Mouse (Mus musculus) monocyte, adult 5-6 weeks (primary cell): Measurements from ENCODE around the gene Nlk. TPM values are rescaled to one million over a fixed set of nuclear protein-coding genes. Genes with fewer than 3 reads are reported as not detected.
A peak's percentile ranks its signal among the peaks of the same experiment; 100 is the strongest.
"Not testable (repeated sequence)": the region's sequence is repeated elsewhere in the genome, so short reads cannot be mapped to it uniquely, and the experiment has no call there.

Experiments used
- ATAC-seq: fragments of 153-309, 156-312 bp; replicated peaks from 2 replicates; pipeline ENCODE4 v1.8.0; 2017; ENCODE audit warnings: mild to moderate bottlenecking; ENCODE audit not compliant: low TSS enrichment, insufficient number of reproducible peaks, severe bottlenecking, poor library complexity, low FRiP score
- total RNA-seq: library from RNA; stranded (forward); fragments of 200-1000, 200-491, 200-594 nt; gene quantifications from 3 replicates; pipeline ENCODE4 v1.2.3, GENCODE M21; 2017

Gene Nlk
- total RNA-seq, 1 experiment from 2014 or later = 22.7 TPM

GRCm38 (mm10) chr11:78602781-78603180 lies 94.4 kb downstream of the Nlk start:
- ATAC-seq = no peak

- no peak for ATAC-seq
Observed at GRCm38 (mm10) chr11:78600926-78601590, 96.1 kb downstream of the Nlk start.

- peak; percentile 59; the same call in 1 of the 2 replicates for ATAC-seq
Observed at GRCm38 (mm10) chr11:78600496-78600895, 96.7 kb downstream of the Nlk start.

DNA sequence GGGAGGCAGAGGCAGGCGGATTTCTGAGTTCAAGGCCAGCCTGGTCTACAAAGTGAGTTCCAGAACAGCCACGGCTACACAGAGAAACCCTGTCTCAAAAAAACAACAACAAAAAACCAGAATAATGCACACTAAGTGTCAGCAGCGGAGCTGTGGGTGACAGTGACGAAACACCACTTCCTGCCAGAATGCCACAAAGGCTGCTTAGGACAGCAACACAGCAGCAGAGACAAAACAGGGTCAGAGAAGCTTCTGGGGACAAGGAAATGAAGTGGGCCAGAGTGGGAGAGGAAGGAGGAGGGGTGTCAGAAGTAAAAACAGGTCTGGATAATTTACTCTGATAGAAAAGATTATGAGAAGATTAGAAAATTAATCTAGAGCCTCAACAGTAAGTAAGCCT lies 97.1 kb downstream of the Nlk start:
- ATAC-seq = peak; percentile 94

- ATAC-seq = no peak
Observed at GRCm38 (mm10) chr11:78598763-78599415, 98.3 kb downstream of the Nlk start.

- no peak for ATAC-seq
Observed at GRCm38 (mm10) chr11:78596750-78597149, 100.4 kb downstream of the Nlk start.

GRCm38 (mm10) chr11:78595773-78596172 lies 101.4 kb downstream of the Nlk start:
- ATAC-seq = no peak

DNA sequence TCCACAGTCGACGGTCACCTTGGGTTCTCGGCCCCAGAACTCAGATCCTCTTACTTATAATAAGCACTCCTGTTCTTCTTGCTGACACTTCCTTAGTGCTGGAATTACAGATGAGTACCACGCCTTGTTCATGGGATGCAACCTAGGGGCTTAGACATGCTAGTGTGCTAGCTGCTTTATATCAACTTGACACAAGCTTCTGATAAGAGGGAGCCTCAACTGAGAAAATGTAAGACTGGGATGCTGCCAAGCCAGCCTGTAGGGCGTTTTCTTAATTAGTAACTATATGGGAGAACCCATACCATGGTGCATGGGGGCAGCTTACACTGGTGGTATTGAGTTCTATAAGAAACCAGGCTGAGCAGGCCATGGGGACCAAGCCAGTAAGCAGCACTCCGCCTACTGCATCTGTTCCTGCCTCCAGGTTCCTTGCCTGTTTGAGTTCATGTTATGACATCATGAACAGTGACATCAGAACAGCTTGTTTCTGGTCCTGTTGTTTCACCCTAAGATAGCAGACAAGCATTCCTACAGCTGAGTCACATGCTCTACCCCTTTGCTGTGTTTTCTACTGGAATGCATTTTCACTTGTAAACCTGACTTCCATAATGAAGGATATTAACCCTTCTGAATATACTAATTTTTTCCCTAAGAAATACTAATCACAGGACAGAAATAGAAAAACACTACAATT lies 102.8 kb downstream of the Nlk start:
- ATAC-seq = no peak

GRCm38 (mm10) chr11:78587677-78588076 lies 109.5 kb downstream of the Nlk start:
- not testable (repeated sequence) for ATAC-seq

GRCm38 (mm10) chr11:78586099-78586498 lies 111.1 kb downstream of the Nlk start:
- no peak for ATAC-seq

- no peak for ATAC-seq
Observed at GRCm38 (mm10) chr11:78582848-78583247, 114.3 kb downstream of the Nlk start.

DNA sequence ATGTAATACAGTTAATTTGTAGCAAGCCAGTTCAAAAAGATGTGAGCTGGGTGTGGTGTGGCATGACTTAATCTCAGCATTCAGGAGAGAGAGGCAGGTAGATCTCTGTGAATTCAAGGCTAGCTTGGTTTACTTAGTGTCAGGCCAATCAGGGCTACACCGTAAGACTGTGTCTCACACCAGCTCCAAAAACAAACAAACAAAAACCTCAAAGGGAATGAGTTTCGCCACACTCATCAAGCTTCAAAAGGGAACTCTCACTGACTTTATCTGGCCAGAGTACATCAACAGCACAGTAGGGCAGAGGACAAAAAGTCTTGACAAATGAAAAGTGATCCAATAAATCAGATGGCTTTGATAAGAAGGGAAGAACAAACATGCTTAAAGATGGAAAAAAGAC lies 122.2 kb downstream of the Nlk start:
- no peak for ATAC-seq

DNA sequence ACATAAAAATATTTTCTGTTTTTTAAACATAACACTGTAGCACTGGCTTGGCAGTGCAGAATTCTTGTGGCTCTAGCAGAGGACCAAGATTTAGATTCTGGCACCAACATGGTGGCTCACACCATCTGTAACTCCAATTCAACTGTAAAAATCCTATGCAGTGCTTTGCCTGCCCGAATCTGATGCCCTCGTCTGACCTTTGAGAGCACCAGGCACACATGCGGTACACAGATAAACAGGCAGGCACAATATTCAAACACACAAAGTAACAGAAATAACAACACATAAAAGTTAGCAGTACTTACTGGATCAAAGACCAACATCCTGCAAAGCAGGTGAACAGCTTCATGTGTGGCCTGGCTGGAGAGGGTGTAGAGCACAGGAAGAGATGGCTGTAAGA lies 122.6 kb downstream of the Nlk start:
- ATAC-seq = no peak

DNA sequence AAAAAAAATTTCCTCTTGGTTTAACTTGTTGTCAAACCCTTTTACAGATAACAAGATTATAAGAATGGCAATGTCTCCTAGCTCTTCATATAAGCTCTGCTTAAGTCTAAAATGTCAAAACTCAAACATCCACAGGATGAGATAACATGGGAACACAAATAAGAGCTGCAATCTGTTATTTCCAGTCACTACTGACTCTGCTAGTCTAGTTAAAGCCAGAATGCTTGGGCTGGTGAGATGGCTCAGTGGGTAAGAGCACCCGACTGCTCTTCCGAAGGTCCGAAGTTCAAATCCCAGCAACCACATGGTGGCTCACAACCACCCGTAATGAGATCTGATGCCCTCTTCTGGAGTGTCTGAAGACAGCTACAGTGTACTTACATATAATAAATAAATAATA lies 123.1 kb downstream of the Nlk start:
- ATAC-seq = not testable (repeated sequence)

GRCm38 (mm10) chr11:78571854-78572253 lies 125.3 kb downstream of the Nlk start:
- ATAC-seq = no peak

DNA sequence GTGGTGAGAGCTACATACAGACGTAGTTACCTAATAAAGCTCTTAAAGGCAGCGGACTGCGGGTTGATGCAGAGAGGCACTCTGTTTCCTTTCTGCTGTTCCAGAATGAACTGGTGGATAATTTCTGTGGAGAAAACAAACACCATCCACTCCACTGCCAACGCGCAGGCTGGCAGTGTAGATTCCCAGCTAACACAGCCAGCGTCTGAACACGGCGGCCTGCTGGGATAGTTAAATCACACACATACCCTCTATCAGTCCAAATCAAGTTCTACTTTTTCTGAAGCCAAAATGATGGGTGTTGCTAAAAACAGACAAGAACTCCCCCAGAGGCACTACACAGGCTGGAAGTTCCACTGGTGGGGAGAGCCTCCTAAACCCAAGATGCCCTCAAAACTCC lies 125.7 kb downstream of the Nlk start:
- ATAC-seq = no peak

DNA sequence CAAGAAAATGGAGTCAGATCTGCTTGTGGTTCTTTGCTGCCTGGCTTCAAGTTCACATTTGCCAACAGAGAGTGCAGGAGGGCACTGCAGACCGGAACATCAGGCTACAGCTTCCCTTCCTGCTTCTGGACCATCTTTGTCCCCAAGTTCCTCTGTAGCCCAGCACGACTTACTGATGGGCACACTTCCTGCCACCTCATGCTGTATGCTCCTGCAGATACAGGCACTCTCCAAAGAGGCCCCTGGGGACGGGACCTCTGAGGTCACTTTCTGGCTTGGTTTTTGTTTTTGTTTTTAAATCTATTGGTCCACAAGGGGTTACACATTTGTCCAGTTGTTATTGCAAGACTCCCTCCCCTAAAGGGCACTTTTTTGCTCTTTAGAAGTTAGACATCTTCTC lies 127.4 kb downstream of the Nlk start:
- ATAC-seq = no peak

GRCm38 (mm10) chr11:78568827-78569226 lies 128.3 kb downstream of the Nlk start:
- no peak for ATAC-seq

DNA sequence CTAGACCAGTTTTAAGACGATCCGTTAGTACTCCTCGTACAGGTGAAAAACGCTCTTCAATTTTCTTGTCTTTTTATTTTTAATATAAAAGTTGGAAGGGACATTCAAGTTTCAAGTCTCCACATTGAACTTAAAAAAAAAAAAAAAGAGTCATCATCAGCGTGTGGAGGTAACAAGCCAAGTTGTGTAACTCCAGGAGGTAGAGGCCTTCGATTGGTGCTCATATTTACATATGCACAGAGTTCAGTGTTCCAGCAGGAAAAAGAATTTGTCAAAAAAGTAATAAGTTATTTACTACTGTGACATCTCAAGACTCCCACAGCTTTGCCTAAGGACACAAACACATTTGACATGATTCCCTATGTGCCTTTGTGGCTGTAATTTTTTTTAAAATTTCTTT lies 129.6 kb downstream of the Nlk start:
- no peak for ATAC-seq

- no peak for ATAC-seq
Observed at GRCm38 (mm10) chr11:78566775-78567174, 130.4 kb downstream of the Nlk start.
